Mouse (Mus musculus): ENCODE results near the gene Senp1.

The Senp1 gene

DNA sequence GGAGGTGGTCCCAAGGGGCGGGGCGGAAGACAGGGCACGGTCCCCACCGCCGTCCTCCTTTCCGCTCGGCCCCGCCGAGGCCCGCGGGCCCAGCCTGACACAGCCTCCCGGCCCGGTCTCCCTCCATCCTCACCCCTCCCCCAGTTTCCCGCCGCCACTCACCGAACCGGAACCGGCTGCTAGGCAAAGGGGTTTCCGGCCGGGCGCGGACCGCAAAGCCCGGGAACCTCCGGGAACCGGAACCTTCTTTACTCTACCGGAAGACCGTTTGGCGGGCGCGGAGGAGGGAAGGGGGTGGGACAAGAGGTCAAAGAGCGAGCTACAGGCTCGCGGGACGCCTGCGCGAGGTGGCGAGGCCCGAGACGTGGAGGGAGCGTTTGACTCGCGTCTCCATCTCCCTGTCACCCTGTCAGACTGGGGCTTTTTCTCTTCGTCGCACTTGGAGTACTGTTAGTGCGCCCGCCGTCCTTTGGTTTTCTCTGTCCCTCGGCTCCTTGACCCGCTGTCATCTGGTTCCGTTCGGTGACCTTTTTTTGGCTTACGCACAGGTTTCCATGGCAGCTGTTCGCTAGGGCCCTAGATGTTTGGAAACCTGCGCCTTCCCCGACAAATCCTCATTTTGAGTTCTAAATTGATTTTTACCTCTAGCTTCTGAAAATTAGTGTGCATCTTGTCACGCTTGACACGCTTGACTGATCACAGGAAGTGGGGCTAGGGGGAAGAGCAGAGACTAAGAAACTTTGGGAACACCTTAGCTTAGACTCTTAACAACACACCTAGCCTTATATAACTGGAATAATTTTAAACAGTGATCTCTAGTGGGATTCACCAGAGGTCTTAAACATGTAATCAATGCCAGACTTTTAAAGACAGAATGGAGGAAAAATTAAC lies at the start of gene Senp1:
Senp1 (minus strand) TSS at position 624 of the 891 bp plus-strand sequence.
- DNase-seq (ENCODE audit: low spot score): peak; percentile 89

DNA sequence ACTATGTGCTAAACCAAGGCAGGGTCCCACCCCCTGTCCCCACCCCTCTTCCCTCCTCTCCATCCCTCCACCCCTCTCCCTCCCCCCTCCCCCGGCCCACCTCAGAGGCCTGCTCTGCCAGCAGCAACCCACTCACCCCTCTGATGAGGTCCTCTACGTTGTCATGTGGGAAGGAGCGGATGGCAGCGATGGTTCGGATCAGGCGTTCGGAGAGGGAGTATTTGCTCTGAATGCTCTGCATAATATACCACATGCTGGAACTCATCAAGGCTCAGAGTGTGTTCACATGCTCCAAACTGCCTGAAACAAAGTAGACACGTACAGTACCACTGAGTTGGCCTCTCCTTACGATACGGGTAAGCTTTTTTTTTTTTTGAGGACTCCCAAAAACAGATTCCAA lies 49.0 kb upstream of the Senp1 start:
- no peak for DNase-seq (ENCODE audit: low spot score)

DNA sequence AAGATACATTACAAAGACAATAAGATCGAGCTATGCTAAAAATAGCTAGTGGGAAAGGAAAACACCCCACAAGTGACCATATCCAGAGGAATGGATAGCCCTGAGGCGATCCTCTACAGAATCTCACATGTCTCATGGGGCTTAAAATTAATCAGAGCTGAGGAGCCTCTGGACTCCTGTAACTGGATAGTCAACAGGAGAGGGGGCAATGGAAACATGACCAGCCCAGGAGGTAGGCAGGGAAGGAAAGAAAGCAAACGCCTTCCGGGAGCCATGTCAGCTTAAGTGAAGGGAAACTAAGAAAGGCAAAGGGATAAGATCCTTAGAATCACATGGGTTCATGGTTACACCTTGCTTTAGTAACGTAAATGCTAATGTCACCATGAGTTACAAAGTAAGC lies 47.3 kb upstream of the Senp1 start:
- DNase-seq (ENCODE audit: low spot score): no peak

DNA sequence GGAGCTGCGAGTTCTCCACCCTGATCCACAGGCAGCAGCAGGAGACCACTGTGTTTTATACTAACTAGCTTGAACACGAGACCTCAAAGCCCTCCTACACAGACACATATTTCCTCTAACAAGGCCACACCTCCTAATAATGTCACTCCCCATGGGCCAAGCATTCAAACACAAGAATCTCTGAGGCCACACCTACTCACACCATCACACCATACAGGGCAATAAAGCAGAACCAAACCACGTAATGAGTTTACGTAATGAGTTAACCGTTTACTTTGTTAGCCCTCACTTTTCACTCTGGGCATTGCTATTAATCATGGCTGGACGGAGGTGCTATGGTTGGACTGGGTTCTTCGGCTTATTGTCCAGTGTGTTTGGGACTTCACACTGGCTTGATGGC lies 46.2 kb upstream of the Senp1 start:
- DNase-seq (ENCODE audit: low spot score): no peak

DNA sequence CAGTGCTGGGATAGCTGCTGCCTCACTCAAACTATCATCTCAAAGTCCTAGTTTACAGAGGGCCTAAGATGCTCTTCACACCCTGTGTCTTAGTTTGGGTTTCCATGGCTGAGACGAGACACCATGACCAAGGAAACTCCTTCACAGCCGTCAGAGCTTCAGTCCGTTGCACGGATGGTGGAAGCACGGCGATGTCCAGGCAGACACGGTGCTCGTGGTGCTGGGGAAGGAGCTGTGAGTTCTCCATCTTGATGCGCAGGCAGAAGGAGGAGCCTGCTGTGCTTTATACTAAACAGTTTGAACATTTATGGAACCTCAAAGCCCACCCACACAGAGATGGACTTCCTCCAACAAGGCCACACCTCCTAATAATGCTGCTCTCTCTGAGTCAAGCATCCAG lies 43.3 kb upstream of the Senp1 start:
- no peak for DNase-seq (ENCODE audit: low spot score)

DNA sequence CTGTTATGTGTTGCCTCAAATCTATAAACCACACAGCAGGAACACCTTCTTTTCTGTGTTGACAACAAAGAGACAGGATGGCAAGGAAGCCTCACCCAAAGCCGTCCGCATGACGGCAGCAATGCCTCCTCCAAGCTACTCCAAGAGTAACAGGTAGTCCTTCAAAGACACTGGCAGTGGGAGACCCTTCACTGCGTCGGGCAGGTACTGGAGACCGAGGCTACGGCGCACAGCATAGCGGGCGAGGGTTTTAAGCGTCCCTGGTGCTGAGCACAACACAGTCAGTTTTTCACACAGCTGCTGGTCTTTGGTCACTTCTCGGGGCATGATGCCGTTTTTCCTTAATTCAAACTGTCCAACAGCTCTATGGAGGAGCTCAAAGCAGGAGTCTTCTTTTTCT lies 42.1 kb upstream of the Senp1 start:
- DNase-seq (ENCODE audit: low spot score): no peak

DNA sequence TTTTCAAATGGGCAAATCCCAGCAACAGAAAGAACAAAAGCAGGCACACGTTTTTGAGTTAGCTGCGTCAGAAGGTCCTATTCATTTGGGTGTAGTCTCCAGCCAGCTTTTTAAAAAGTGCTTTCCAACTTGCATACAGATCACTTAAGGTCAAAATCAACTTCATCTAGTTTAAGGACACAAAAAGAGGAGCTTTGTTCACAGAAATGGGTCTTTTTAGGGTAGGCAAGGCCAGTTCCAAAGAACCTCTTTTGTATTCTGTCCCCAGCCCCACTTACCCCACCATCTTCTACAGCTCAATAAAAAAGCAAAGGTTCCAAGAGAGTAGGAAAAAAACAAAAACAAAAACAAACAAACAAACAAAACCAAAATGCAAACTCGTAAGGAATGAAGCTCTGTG lies 41.1 kb upstream of the Senp1 start:
- no peak for DNase-seq (ENCODE audit: low spot score)

DNA sequence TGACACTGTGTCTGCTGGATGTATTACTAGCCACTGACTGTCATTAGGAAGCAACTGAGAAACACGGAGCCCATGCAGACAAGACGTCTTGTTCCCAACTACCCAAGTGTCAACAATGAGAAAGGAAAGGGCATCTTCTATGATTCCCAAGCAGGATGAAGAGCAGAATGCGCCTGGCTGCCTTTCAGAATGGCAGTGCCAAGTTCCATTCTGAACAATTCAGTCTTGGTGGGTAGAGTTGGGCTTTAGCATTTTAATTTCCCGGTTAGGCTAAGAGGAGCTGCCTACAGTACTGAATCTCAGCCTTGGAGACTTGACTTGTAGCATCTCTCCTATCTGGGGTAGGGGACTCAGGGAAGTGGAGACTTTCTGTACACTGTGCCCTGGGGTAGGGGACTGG lies 40.5 kb upstream of the Senp1 start:
- no peak for DNase-seq (ENCODE audit: low spot score)

DNA sequence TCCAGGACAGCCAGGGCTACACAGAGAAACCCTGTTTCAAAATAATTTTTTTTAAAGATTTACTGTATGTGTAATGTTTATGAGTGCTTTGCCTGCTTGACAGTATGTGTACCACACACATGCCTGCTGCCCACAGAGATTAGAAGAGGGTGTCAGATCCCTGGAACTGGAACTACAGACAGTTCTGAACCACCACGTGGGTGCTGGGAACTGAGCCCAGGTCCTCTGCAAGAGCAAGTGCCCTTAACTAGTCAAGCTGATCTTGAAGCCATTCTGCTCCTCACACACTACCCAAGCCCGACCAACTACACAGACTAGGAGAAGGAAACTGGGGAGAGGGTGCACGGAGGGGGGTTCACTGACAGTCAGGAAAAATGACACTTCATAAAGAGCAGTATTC lies 39.9 kb upstream of the Senp1 start:
- no peak for DNase-seq (ENCODE audit: low spot score)

DNA sequence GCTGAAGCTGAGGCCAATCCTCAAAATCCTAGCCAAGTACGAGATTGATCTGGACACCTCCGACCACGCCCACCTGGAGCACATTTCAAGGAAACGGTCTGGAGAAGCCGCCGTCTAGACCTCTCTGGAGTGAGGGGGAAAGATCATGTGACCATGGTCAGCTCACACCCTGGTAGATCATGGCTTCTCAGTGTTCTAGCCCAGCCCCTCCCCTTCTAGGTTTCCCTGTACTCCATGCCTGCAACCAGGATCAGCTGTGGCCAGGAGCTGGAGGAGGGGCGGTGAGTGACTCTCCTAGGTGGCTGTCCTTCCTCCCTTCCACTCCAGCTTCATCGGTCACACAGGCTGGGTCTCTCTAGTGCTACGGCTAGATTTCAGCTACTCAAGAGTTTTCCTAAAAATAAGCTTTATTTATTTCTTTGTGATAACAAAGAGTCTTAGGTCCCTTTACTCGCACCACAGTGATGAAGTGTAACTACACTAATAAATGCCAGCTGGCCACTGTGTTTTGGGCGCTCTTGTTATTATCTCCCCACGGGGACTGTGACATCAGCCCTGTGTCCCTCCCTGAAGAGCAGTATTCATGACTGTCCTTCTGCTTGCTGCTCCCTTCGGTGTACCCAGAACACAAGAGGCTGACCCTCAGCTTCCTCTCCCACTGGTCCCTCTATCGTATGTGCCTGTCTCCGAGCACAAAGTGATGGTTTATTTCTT lies 38.6 kb upstream of the Senp1 start:
- DNase-seq (ENCODE audit: low spot score): no peak

DNA sequence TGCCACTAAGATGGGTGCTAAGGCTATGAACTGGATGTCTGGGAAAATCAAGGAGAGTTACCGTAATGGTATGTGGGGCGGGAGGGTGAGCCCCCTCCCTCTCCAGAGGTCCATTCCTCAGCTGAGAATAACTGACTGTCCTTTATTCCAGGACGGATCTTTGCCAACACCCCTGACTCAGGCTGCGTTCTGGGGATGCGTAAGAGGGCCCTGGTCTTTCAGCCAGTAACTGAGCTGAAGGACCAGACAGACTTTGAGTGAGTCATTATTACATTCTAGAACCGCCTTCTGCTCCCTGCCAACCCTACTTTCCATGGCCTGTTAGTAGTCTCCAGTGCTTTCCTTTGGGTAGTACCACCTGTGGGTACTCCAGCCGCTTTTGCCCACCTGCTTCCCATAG lies 37.9 kb upstream of the Senp1 start:
- no peak for DNase-seq (ENCODE audit: low spot score)

DNA sequence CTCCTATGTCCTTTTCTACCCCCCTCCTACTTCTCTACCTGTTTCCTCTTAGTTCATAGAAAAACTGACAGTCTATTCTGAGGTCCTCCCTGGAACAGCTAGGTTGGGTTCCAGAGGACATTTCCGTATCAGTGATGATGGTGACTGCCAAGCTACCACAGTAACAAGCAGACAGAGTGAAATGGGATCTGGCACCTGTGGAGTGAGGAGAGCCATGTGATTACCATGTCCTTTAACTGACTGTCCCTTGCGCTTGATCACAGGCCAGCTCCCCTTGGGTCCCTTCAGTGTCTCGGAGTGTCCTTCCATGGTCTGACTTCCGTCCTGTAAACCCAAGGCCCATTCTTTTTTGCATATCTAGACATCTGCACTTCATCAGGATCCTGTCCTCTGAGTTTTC lies 37.5 kb upstream of the Senp1 start:
- DNase-seq (ENCODE audit: low spot score): no peak

DNA sequence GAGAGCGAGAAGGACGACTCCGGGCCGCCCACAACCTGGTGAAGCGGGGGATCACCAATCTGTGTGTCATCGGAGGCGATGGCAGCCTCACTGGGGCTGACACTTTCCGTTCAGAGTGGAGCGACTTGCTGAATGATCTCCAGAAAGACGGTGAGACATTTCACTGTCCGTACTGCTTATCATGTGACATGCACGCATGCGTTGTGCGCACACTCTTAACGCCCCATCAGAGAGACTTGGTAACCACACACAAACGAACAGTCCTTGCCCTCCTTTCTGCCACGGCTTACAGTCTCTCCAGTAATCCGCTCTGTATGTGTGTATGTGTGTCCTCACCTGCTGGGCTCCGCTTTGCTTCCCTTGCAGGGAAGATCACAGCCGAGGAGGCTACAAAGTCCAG lies 27.3 kb upstream of the Senp1 start:
- no peak for DNase-seq (ENCODE audit: low spot score)

DNA sequence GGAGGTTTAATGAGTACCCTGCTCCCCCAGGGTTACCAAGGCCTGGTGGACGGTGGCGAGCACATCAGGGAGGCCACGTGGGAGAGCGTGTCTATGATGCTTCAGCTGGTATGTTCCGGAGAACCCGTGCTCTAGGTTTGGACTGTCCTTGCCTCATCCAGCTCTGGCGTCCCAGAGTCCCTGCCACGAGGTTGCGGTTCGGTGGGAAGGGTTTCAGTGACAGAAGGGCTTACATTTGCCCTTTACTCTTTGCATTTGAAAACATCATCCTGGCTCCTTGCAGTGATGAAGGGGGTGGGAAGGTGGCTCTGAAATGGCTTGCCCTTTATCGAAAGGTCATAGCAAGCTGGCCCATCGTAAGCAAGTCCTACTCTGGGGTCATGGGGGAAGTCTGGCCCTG lies 25.8 kb upstream of the Senp1 start:
- no peak for DNase-seq (ENCODE audit: low spot score)

- no peak for DNase-seq (ENCODE audit: low spot score)
These were observed 22.7 kb upstream of the Senp1 start for GRCm38 (mm10) chr15:98116287-98116686.

GRCm38 (mm10) chr15:98115779-98116163 lies 22.2 kb upstream of the Senp1 start:
- no peak for DNase-seq (ENCODE audit: low spot score)

GRCm38 (mm10) chr15:98114852-98115778 lies 21.6 kb upstream of the Senp1 start:
- no peak for DNase-seq (ENCODE audit: low spot score)

- no peak for DNase-seq (ENCODE audit: low spot score)
These were observed 20.7 kb upstream of the Senp1 start for GRCm38 (mm10) chr15:98114098-98114851.

DNA sequence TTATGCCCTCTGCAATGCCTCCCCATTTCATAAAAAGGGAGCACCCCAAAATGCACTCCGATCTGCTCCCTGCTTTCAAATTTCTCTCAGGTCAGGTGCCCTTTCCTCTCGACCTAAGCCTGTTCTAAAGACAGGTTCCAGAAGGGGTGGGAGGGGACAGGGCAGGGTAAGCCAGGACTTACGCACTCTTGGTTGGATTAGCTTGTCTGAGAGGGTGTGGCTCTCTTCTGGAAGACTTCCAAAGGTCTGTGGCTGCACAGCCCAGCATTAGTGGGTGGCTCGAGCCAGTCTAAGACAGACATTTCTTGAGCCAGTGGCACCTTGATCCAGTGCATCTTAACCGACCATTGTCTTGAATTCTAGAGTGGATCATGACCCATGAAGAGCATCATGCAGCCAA lies 18.2 kb upstream of the Senp1 start:
- no peak for DNase-seq (ENCODE audit: low spot score)

- DNase-seq (ENCODE audit: low spot score): peak; percentile 78
These were observed 15.0 kb upstream of the Senp1 start for GRCm38 (mm10) chr15:98108297-98109152.
